Mouse (Mus musculus) left cerebral cortex, adult 2 months (tissue): ENCODE measurements around the gene Gucy1b2. TPM values are rescaled to one million over a fixed set of nuclear protein-coding genes. Genes with fewer than 3 reads are reported as not detected.

ENCODE experiments used
- DNase-seq, 2 experiments: peaks; one replicate each; pipeline ENCODE4 v3.0.0; 2021 to 2022; ENCODE audit warnings: low spot score in 2 of 2, mixed read lengths in 1 of 2; ENCODE audit errors: extremely low spot score in 1 of 2
- H3K27ac ChIP-seq: fragments of 200-600 bp; 2 replicates; pipeline ENCODE4 v1.8.1; 2022
- H3K4me3 ChIP-seq: fragments of 200-600 bp; 2 replicates; pipeline ENCODE4 v1.8.1; 2022
- CTCF ChIP-seq: fragments of 200-600 bp; IDR thresholded peaks from 2 replicates; pipeline ENCODE4 v1.8.1; 2022; ENCODE audit warnings: antibody characterized with exemption, mild to moderate bottlenecking, moderate library complexity
- intact Hi-C: fragments of 180-260 bp; cut with DNase I; formaldehyde crosslinking; loops from one replicate; pipeline ENCODE4 v1.15.1; 2025
- total RNA-seq, 2 experiments: library from RNA; stranded (reverse); gene quantifications; 2 replicates each; pipeline ENCODE4 v1.2.3; 2021

Gene Gucy1b2
- total RNA-seq, 2 experiments from 2014 or later, result 0.28 to 0.29 TPM

- no peak for TF ChIP-seq CTCF
- intact Hi-C loops, result no loop called here
- no peak overlapping the region for H3K4me3 ChIP-seq
- H3K27ac ChIP-seq, result no peak overlapping the region
- DNase-seq, result no peak
These were observed 8.9 kb upstream of the Gucy1b2 start for GRCm38 (mm10) chr14:62464966-62465365.

GRCm38 (mm10) chr14:62459541-62459940, 3.5 kb upstream of the Gucy1b2 start:
- no peak overlapping the region for H3K4me3 ChIP-seq
- DNase-seq, result no peak
- intact Hi-C loops, result loop anchor here (5.0 to 10.0 kb wide), 4 partner anchors 127 to 1112 kb away; no protein-coding TSS in a partner anchor
- no peak overlapping the region for H3K27ac ChIP-seq
- TF ChIP-seq CTCF, result peak; percentile 7

- TF ChIP-seq CTCF, result peak; percentile 87
- intact Hi-C loops, result loop anchor here (1.0 to 10.0 kb wide), 6 partner anchors 125 to 1110 kb away; no protein-coding TSS in a partner anchor
- H3K4me3 ChIP-seq, result peak overlapping the region; percentile 39
- H3K27ac ChIP-seq, result no peak overlapping the region
- DNase-seq, result peak; percentile 85 to 92
These were observed 1.5 kb upstream of the Gucy1b2 start for GRCm38 (mm10) chr14:62457420-62458181.

- DNase-seq, result no peak
- H3K4me3 ChIP-seq, result peak overlapping the region; percentile 39; the same call in 1 of the 2 replicates
- H3K27ac ChIP-seq, result no peak overlapping the region
- TF ChIP-seq CTCF, result no peak
- intact Hi-C loops, result loop anchor here (5.0 to 10.0 kb wide), 4 partner anchors 123 to 1108 kb away; no protein-coding TSS in a partner anchor
These were observed 564 bp downstream of the Gucy1b2 start for GRCm38 (mm10) chr14:62455570-62455879.

GRCm38 (mm10) chr14:62454760-62455569, 1.1 kb downstream of the Gucy1b2 start:
- no peak for DNase-seq
- no peak for TF ChIP-seq CTCF
- H3K27ac ChIP-seq, result no peak overlapping the region
- intact Hi-C loops, result loop anchor here (5.0 to 10.0 kb wide), 4 partner anchors 123 to 1108 kb away; no protein-coding TSS in a partner anchor
- H3K4me3 ChIP-seq, result no peak overlapping the region

GRCm38 (mm10) chr14:62454136-62454535, 2.0 kb downstream of the Gucy1b2 start:
- intact Hi-C loops, result loop anchor here (10.0 kb wide), 1 partner anchor 409 kb away; no protein-coding TSS in a partner anchor
- TF ChIP-seq CTCF, result no peak
- Histone ChIP-seq H3K27ac (no peak overlapping the region), H3K4me3 (no peak overlapping the region)
- no peak for DNase-seq

- Histone ChIP-seq H3K4me3 (no peak overlapping the region), H3K27ac (no peak overlapping the region)
- intact Hi-C loops, result loop anchor here (10.0 kb wide), 1 partner anchor 408 kb away; no protein-coding TSS in a partner anchor
- no peak for TF ChIP-seq CTCF
- DNase-seq, result no peak
These were observed 2.8 kb downstream of the Gucy1b2 start for GRCm38 (mm10) chr14:62453276-62453675.

GRCm38 (mm10) chr14:62450706-62451105, 5.4 kb downstream of the Gucy1b2 start:
- Histone ChIP-seq H3K27ac (no peak overlapping the region), H3K4me3 (no peak overlapping the region)
- intact Hi-C loops, result loop anchor here (10.0 kb wide), 1 partner anchor 406 kb away; no protein-coding TSS in a partner anchor
- no peak for DNase-seq
- no peak for TF ChIP-seq CTCF

- no peak for DNase-seq
- H3K4me3 ChIP-seq, result no peak overlapping the region
- no peak overlapping the region for H3K27ac ChIP-seq
- no peak for TF ChIP-seq CTCF
- intact Hi-C loops, result no loop called here
These were observed 8.9 kb downstream of the Gucy1b2 start for GRCm38 (mm10) chr14:62447214-62447548.

- Histone ChIP-seq H3K27ac (no peak overlapping the region), H3K4me3 (no peak overlapping the region)
- intact Hi-C loops, result no loop called here
- DNase-seq, result no peak
- TF ChIP-seq CTCF, result no peak
These were observed 9.5 kb downstream of the Gucy1b2 start for GRCm38 (mm10) chr14:62446385-62447213.

GRCm38 (mm10) chr14:62443840-62444430, 12.2 kb downstream of the Gucy1b2 start:
- TF ChIP-seq CTCF, result no peak
- Histone ChIP-seq H3K4me3 (no peak overlapping the region), H3K27ac (no peak overlapping the region)
- DNase-seq, result no peak
- intact Hi-C loops, result no loop called here
